Mouse (Mus musculus) testis, adult 2 months (tissue): Measurements from ENCODE around the gene Neu4.
"Not testable (repeated sequence)": the region's sequence is repeated elsewhere in the genome, so short reads cannot be mapped to it uniquely, and the experiment has no call there.

Source experiments
- CTCF ChIP-seq: fragments of 200-500 bp; IDR thresholded peaks from 2 replicates; pipeline ENCODE4 v1.5.1; 2012; ENCODE audit warnings: low read depth, mild to moderate bottlenecking, inconsistent platforms, low read length, moderate library complexity; ENCODE audit not compliant: control insufficient read depth, insufficient read depth, insufficient replicate concordance
- POLR2A ChIP-seq: fragments of 200-500 bp; IDR thresholded peaks from 2 replicates; pipeline ENCODE4 v1.6.1; 2012; ENCODE audit warnings: low read depth, mild to moderate bottlenecking, inconsistent platforms, low read length, moderate library complexity; ENCODE audit not compliant: control insufficient read depth

DNA sequence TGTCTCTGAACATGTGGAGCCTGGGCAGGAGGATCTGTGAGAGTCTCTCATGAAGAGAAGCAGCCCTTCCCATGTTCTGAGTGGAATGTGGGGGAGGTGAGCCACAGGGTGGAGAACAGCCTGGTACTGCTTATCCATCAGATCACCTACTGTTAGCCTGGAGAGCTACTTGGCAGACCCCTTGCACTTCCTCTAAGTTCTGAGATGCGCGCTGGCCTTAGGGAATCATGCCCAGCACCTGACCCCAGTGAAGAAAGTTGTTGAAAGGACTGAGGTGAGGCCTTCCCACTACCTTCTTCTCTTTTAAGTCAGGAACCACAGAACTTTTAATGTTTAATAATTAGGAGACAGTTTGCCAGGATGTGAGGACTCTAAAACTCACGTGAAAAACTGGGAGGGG is 28.8 kb upstream of the Neu4 start:
- TF ChIP-seq POLR2A, CTCF: not testable (repeated sequence)
